Mouse (Mus musculus) neural tube, embryonic 14.5 days (tissue): ENCODE data around the gene Donson. TPM values are rescaled to one million over a fixed set of nuclear protein-coding genes. Genes with fewer than 3 reads are reported as not detected.

Source experiments
- polyA plus RNA-seq: library from polyadenylated mRNA; unstranded; fragments of >200 nt; fragmentation: Nextera tagmentation; extraction: Ambion mirVana; gene quantifications from 2 replicates; pipeline ENCODE4 v1.2.1, GENCODE M21; 2014

Gene Donson
- polyA plus RNA-seq, 1 experiment from 2014 or later, result 28.5 TPM

Other genes starting within 250 kb of the Donson start
- gene Ifnar1, start 203.5 kb downstream of the Donson start, polyA plus RNA-seq, result 48.3 and 52.6 TPM in 2 replicates
- 99.9 and 102 TPM in 2 replicates for gene Ifngr2, start 141.7 kb downstream of the Donson start, polyA plus RNA-seq
- gene Tmem50b, start 91.0 kb downstream of the Donson start, polyA plus RNA-seq, result 113 and 118 TPM in 2 replicates
- gene Dnajc28, start 69.7 kb downstream of the Donson start, polyA plus RNA-seq, result 5.2 and 6.2 TPM in 2 replicates
- 51.1 and 58.0 TPM in 2 replicates for gene Gart, start 41.8 kb downstream of the Donson start, polyA plus RNA-seq
- gene Son, start 41.3 kb downstream of the Donson start, polyA plus RNA-seq, result 156 and 164 TPM in 2 replicates
- 96.4 and 118 TPM in 2 replicates for gene Cryzl1, start 40.2 kb upstream of the Donson start, polyA plus RNA-seq
- 56.5 and 77.5 TPM in 2 replicates for gene Itsn1, start 40.5 kb upstream of the Donson start, polyA plus RNA-seq